Mouse (Mus musculus) adipose tissue, adult 10 weeks (tissue): ENCODE data around the gene Kat8. TPM values are rescaled to one million over a fixed set of nuclear protein-coding genes. Genes with fewer than 3 reads are reported as not detected.

Experiments
- polyA plus RNA-seq: library from polyadenylated mRNA; stranded (reverse); fragments of 350-450 nt; fragmentation: Illumina TruSeq; extraction: RNeasy Lipid Tissue Mini Kit (QIAGEN cat#74804); gene quantifications from one replicate; pipeline ENCODE4 v1.2.3, GENCODE M21; 2014; ENCODE audit warnings: low read depth, low replicate concordance

The Kat8 gene
- 28.2 TPM for polyA plus RNA-seq

DNA sequence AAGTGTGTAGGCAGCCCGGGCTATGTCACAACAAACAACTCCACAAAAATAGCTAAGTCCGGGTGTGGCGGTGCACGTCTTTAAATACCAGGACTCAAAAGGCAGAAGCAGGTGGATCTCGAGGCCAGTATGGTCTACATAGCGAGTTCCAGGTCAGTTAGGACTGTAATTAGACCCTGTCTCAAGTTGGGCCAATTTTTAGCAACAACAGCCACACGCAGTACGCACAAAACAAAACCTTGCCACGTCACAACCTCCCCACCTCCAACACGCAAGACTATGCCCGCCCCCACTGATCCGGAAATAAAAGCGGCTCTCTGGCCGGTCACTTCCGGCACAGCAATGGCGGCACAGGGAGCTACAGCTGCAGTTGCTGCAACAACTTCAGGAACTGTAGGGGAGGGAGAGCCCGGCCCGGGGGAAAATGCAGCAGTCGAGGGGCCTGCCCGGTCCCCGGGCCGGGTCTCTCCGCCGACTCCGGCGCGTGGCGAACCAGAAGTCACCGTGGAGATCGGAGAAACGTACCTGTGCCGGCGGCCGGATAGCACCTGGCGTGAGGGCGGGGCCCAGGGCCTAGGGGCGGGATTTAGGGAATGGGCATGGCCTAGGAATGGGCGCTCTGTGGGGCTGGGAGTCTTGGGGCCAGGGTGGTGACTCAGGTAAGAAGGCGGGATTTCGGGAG lies at the start of gene Kat8:
Gene Kat8, plus strand, starts transcription at position 327 of the 682 bp plus-strand sequence.

DNA sequence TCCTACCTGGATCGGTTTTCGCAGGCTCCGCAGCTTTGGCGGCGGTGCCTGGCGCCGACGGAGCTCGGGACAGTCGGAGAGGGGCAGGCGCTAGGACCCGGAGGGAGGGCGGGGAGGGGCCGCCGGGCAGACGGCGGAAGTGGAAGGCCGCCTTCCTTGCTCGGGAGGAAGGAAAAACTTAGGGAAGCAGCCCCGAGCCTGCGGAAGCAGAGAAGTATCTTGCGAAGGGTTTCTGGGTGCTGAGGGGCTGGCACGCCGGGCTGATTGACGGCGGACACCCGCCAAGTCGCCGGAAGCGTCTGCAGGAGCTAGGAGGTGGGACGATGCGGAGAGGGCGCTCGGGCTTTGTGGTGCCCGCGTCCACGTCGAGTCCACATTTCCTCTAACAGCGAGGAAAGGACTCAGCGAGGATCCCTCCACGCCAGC lies 36.3 kb upstream of the Kat8 start, which contains the start of gene Zfp646:
Gene Zfp646, plus strand, starts transcription at position 181 of the 426 bp plus-strand sequence.

DNA sequence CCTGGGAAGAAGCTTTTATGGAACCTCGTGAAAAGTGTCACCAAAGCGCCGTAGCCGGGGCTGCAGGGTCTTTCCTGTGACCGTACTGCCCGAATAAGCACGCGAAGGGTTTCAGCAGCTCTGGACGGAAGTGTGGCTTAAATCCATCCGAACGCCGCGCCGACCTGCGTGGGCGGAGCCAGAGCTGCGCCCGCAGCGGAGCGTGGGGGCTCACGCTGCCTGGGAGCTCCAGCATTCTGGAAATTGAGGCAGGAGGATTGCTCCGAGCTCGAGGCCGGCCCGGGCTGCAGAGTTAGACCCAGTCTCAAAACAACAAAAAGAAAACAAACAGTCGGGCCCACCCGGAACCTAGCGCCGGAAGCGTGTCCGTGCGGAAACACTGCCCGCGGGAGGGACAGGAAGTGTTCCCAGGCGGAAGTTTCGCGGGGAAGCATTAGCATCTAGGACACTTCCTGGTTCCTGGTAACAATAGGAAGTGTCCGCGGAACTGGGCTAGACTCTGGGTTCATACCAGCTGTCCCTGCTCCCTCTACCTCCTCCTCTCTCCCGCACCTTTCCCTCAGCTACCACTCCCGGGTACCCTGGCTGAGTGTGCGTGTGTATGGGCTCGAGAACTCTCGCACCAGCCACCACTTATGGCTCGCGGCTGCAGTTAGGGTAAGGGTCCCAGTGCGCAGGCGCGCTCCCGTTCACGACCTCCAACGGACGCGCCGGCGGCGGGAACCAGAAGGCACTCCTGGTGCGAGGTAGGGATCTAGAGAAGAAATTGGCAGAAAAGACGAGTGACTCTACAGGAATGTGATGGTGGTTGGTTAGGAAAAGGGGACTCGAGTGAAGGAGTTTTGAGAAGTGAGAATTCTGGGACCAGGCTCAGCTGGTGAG lies 35.6 kb upstream of the Kat8 start, which contains the start of gene Zfp668:
Gene Zfp668, minus strand, starts transcription at position 362 of the 882 bp plus-strand sequence.

DNA sequence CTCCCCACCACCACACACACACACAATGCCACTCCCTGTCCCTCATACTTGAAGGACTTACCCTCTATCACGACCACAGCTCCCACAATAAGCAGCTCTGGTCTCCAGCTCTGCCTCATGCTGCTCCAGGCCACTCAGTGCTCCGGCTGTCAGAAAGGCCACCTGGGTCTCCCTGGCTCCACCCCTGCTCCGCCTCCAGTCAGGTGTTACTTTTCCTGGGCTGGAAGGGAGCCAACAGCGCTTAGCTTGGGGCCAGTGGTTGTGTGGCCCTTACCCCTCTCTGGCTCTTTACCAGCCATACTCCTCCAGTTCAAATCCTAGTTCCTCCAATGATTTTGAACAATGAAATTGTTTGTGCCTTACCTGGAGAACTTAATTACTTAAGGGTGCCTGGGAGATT lies 21.5 kb upstream of the Kat8 start, which contains the start of gene Prss53:
Gene Prss53, minus strand, starts transcription at position 173 of the 400 bp plus-strand sequence.

DNA sequence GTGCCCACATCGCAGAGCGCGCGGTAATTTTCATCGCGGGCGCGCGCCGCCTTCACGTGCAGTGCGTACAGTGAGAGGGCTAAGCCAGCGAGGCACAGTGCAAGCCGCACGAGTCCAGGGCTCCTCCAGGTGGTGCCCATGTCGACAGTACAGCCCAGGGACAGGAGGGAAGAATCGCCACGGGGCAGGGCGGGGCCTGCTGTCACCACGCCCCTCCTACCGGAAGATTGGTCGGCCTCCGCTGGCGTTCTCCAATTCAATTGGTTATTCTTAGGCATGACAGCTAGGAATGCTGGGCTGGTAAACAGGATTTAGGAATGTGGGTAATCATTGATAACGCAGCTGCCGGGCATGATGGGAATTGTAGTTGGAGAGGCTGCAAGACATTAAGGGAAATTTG lies 16.9 kb upstream of the Kat8 start, which contains the start of the genes Gm21974 and Vkorc1:
Gene Gm21974, minus strand, starts transcription at position 13 of the 400 bp plus-strand sequence.
Gene Vkorc1, minus strand, starts transcription at position 176 of the 400 bp plus-strand sequence.

DNA sequence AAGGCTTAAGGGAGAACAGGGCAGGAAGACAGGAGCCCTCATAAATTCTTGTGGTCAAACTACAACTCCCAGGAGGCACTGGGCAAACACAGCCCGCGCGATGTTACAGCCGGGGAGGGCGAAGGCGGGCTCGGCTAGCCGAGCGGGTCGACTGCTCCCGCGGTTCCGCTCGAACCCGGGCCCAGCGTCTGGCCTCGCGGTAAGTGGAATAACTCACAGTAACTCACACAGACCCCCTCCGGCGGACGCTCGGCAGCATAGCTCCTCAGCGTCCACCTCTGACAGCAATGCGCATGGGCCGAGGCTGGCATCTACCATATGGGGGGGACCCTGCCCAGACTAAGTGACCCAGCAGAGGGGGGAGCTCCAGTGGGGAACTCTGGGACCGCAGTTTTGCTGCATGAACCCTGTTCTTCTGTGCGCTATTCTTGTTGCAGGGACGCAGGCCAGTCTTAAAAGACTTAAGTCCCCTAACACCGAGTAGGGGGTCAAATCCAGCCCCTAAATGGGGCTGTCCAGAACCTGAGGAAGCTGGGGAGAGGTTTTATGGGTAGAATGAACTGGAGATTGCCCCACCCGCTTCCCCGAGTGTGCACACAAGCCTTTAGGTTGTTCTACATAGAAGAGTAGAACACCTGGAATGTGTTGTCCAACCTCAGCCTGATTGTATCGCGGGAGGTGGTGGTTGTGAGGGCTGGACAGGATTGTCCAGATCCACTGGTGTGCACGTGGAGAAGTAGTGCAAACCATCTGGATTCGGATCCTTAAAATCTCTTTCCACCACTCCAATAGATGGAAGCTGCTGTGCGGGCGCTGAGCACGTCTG lies 8.1 kb upstream of the Kat8 start, which contains the start of gene Bckdk:
Gene Bckdk, plus strand, starts transcription at position 112 of the 826 bp plus-strand sequence.

DNA sequence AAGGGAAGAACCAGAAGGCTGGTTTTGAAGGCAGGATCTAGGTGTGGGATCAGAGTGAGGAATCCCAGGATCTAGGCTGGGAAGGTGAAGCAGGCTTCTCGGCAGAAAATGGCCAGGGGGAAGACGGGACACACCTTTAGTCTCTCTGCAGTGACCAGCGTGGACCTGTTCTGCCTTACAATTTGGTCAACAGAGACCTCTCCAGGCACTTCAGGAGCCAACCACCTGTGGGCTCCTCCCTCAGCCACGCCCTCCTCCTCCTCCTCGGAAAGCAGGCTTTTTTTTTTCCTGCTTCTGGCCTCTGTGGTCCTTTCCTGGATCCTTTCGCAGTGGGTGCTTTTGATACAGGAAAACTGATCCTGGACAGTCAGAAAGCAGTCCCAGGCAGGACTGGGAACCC lies 17.6 kb downstream of the Kat8 start, which contains the start of gene Prss8:
Gene Prss8, minus strand, starts transcription at position 182 of the 400 bp plus-strand sequence.

DNA sequence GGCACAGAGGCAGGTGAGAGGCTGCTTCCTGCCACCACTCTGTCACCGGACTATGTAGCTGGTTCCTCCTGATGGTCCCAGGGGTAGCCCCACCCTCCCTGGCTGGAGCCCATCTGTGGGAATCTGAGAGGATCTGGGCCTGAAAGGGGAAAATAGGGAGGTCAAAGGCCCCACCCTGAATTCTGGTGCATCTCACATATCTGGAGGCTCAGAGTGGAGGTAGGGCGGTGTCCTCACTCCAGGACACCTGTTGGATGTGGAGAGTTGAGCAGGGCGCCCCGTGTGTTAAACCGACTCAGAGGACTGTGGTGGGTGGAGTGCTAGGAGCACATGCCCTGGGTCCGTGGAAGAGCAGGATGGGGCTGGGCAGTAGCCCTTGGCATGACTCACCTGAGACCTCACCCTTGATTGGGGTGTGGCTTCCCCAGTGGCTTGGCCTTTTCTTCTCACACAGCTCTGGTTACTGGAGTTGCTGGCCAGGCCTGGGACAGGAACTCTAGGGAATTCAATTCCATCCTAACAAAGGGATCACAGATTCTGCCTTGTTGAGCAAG lies 34.2 kb downstream of the Kat8 start, which contains the start of gene Prss36:
Gene Prss36, minus strand, starts transcription at position 256 of the 554 bp plus-strand sequence.

DNA sequence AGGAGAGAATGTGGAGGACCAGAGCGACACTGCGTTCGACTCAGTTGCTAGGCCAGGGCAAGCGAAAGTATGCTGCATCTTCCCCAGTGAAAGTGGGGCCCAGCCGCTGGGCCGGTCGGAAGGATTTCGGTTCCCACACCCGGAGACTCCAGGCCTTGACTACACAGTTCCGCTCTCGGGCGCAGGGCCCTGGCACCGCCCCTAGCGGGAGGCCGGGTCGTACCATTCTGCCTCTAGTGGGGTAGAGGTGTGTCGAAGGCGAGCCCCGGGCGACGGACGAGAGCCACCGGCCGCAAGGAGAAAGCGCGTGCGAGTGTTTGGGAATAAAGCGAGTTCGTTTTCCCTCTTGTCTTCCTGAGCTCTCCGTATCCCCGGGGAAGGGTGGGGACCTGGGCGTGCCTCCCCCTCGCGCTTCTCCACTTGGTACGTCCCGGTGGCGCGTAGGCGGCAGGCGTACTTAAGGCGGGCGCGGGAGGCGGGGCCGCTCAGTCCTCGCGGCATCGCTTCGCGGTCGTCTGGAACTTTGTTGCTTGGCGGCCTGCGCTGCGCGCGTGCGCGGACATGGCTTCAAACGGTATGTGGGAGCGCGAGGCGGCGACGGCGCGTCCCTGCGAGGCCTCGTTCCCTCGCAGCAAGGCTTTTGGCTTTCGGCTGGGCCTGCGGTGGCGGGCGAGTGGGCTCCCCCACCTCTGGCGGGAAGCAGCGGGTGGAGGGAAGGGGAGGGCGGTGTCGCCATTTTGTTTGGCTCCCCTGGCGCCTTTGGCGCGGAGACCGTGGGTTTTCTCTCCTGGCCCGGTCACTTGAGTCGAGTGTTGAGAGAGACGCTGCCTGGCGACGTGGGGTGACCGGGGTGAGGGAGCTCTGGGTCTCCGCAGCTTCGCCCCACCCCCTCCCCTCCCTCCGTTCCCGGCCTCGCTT lies 54.9 kb downstream of the Kat8 start, which contains the start of gene Fus:
Gene Fus, plus strand, starts transcription at position 454 of the 918 bp plus-strand sequence.

Other genes starting within 250 kb of the Kat8 start
- gene Bcl7c, start 203.6 kb upstream of the Kat8 start, polyA plus RNA-seq, result 26.6 TPM
- 11.1 TPM for gene Ctf1, start 199.8 kb upstream of the Kat8 start, polyA plus RNA-seq
- gene Ctf2, start 180.3 kb upstream of the Kat8 start, polyA plus RNA-seq, result not detected
- 20.0 TPM for gene Fbxl19, start 168.0 kb upstream of the Kat8 start, polyA plus RNA-seq
- 28.1 TPM for gene Orai3, start 142.7 kb upstream of the Kat8 start, polyA plus RNA-seq
- 21.7 TPM for gene Setd1a, start 135.8 kb upstream of the Kat8 start, polyA plus RNA-seq
- gene Gm49388, start 126.9 kb upstream of the Kat8 start, polyA plus RNA-seq, result not detected
- 98.2 TPM for gene Hsd3b7, start 111.9 kb upstream of the Kat8 start, polyA plus RNA-seq
- 96.8 TPM for gene Stx4a, start 88.2 kb upstream of the Kat8 start, polyA plus RNA-seq
- 20.3 TPM for gene Stx1b, start 88.0 kb upstream of the Kat8 start, polyA plus RNA-seq
- gene Zfp646, start 36.3 kb upstream of the Kat8 start, polyA plus RNA-seq, result 22.6 TPM
- 4.7 TPM for gene Zfp668, start 35.7 kb upstream of the Kat8 start, polyA plus RNA-seq
- gene Prss53, start 21.5 kb upstream of the Kat8 start, polyA plus RNA-seq, result 1.4 TPM
- gene Gm21974, start 17.1 kb upstream of the Kat8 start, polyA plus RNA-seq, result not detected
- gene Vkorc1, start 16.9 kb upstream of the Kat8 start, polyA plus RNA-seq, result 119 TPM
- gene Bckdk, start 8.4 kb upstream of the Kat8 start, polyA plus RNA-seq, result 67.6 TPM
- 46.6 TPM for gene Prss8, start 17.6 kb downstream of the Kat8 start, polyA plus RNA-seq
- 15.2 TPM for gene Prss36, start 34.2 kb downstream of the Kat8 start, polyA plus RNA-seq
- 459 TPM for gene Fus, start 54.9 kb downstream of the Kat8 start, polyA plus RNA-seq
- gene Pycard, start 81.4 kb downstream of the Kat8 start, polyA plus RNA-seq, result 32.7 TPM
- gene Trim72, start 91.4 kb downstream of the Kat8 start, polyA plus RNA-seq, result 0.87 TPM
- gene Itgam, start 150.1 kb downstream of the Kat8 start, polyA plus RNA-seq, result 13.7 TPM
- 0.06 TPM for gene Gm49368, start 150.2 kb downstream of the Kat8 start, polyA plus RNA-seq
- gene Itgax, start 217.0 kb downstream of the Kat8 start, polyA plus RNA-seq, result 3.2 TPM
- gene Itgad, start 241.9 kb downstream of the Kat8 start, polyA plus RNA-seq, result 0.22 TPM